Mouse (Mus musculus) frontal cortex, postnatal 25 days (tissue): ENCODE data around the gene Olfr303.
"Not testable (repeated sequence)": the region's sequence is repeated elsewhere in the genome, so short reads cannot be mapped to it uniquely, and the experiment has no call there.

Experiments
- DNase-seq, 2 experiments: peaks; one replicate each; pipeline ENCODE4 v3.0.0; 2022; ENCODE audit warnings: low spot score in 2 of 2

The Olfr303 gene

DNA sequence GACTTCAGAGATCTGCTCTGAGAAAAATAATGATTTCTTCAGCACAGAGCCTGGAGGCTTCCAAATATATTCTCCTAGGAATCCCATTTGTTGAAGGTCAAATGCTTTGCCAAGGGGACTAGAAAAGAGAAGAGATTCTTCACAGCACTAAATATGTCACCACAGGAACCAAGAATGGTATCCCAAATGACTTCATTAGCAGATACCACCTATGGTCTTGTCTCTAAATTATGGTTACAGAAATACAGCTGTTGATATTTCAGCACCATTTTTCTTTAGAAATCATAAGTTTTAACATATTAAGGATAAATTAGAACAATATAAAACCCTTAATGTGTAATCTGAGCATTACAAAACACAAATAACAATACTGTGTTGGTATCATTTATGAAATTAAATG is at the start of gene Olfr303:
Gene Olfr303 (minus strand): TSS at position 101 of the 400 bp plus-strand sequence.
- no peak for DNase-seq

DNA sequence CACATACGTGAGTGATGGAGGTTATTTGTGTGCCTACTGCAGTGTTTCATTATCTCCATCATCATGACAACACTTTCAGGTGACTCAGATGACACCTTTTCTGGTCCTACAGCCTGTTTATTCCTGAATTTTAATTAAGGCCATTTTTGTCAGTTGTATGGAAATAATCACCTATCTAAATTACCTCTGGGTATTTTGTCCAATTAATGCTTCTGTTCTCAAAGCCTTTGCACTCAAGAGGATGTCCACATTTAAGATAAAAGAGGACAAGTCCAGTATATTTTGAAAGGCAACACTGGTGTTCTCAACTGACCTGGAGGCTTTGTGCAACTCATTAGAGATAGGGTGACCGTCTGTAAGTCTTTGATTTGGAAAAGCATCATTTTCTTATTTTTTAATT is 6.0 kb upstream of the Olfr303 start, which contains the start of gene Olfr301:
Gene Olfr301 (plus strand): TSS at position 301 of the 400 bp plus-strand sequence.
- DNase-seq: no peak

DNA sequence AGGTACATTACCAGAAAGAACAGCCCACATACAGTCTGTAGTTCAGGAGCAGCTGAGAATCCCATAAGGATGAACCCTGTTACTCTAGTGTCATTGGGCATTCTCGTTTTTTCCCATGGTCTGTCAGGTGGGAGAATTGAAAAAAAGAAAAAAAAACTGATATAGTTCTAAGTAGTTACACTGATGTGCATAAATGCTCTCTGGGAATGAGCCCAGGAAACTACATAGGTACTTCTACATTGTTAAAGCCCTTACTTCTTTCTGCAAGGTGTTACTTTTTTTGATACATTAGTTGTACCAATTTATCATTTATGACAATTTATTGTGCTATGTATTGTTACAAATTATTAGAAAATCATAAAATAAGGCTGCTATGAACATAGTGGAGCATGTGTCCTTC is 11.0 kb downstream of the Olfr303 start, which contains the start of gene Olfr304:
Gene Olfr304 (minus strand): TSS at position 101 of the 400 bp plus-strand sequence.
- DNase-seq: no peak

DNA sequence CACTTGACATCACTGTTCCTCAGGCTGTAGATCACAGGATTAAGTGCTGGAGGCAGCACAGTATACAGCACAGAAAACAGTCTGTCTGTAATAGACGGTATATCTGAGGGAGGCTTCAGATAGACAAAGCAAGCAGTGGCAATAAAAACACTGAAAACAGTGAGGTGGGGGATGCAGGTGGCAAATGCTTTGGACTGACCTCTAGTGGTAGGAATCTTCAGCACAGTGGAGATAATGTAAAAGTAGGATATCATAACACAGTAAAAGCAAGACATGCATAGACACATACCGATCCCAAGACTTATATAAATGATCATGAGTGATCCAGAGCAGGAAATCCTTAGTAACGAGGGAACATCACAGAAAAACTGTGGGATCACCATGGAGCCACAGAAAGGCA is 11.8 kb downstream of the Olfr303 start:
- no peak for DNase-seq

DNA sequence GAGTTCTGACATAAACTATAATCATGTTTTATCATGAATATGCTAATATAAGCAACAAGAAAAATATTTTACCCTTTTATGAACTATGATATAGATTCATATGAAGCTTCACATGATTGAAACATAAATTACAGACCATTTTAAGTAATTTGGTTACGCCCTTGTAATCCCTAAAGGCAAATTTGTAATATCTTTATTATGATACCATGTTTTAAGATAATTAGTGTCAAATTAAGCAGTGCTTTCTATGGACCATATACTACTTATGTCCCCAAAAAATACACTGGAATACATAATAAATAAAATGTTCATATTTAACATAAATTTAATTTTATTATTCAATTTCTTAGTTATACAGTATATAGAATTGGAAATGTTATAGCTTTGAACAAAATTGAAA is 30.8 kb downstream of the Olfr303 start, which contains the start of gene Olfr305:
Gene Olfr305 (minus strand): TSS at position 101 of the 400 bp plus-strand sequence.
- no peak for DNase-seq

DNA sequence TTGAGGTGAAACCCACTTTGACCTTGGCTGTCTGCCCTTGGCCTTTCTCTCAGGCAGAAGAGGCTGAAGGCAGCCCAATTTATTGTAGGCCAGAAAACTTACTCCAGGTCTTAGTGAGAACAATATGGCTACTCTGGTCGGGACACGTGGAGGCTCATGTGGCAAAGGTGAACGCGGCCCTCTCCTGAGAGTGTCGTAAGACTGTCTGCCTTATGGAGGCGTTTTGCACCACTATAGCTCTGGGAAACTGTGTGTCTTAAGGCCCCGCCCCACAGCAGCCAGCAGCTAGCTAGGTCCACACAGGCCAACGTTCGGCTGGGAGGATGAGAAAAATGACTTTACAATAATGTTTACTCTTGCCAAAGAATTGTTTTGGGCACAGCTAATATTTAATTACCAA is 51.3 kb downstream of the Olfr303 start:
- not testable (repeated sequence) for DNase-seq

DNA sequence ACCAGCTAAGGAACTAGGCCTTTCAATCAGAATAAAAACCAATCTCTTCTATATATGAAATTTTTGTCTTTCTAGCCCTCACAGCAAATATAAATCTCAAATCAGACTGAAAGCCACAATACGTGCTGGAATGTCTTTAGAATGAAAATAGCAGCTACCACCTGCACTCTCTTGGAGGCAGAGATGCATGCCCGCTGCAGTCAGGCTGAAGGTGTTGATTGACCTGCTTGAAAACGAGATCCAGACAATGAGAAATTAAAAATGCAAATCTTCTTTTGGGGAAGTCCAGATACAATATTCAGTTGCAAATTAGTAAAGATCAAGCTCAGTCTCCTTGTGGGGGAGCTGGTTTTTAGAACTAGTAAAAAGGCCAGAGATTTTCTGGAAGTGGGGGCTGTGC is 53.3 kb downstream of the Olfr303 start:
- DNase-seq: no peak

DNA sequence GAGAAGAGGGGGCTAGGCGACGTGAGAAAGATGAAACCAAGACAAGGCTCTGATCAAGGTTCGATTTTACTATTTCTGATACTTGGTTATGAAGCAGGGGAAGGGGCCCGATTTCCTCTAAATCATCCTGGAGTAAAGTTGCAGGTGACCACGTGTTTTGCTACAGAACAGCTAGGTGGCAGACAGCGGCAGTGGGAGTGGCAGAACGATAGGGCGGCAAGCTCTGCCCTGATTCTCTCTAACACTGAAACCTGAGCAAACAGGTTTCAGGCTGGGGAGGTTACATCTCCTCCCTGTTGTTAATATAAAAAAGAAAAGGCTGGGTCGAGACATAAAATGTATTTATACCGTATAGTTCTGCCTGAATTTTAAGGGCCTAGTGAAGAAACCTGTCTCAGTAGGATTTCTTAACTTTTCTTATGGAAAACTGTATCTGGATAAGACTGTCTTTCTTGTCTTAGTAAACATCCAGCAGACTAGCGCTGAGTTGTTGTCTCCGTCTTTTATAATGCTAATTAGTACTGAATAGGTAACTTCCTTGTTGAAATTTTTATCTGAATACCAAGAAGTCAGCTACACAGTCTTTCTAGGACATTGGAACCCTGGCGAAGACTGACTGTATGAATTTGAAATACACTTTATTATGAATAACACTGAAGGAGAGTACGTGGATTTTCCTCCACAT is 54.6 kb downstream of the Olfr303 start:
- no peak for DNase-seq
